Mouse (Mus musculus) intestine, postnatal 0 days (tissue): Measurements from ENCODE around the gene Lmod2. TPM values are rescaled to one million over a fixed set of nuclear protein-coding genes. Genes with fewer than 3 reads are reported as not detected.

ENCODE experiments used
- ATAC-seq: fragments of 200-750 bp; cut with Nextera tagmentation; 2 replicates; pipeline ENCODE4 v1.8.0; 2017; ENCODE audit warnings: mild to moderate bottlenecking, moderate TSS enrichment, moderate library complexity
- H3K27ac ChIP-seq: fragments of 300-500 bp; sonication (generic); 2 replicates; pipeline ENCODE4 v1.5.1; 2014; ENCODE audit warnings: mild to moderate bottlenecking, low read depth, low read length, moderate library complexity
- H3K27me3 ChIP-seq: fragments of 300-500 bp; sonication (generic); replicated peaks from 2 replicates; pipeline ENCODE4 v1.6.1; 2014; ENCODE audit warnings: low read length, mixed read lengths; ENCODE audit not compliant: control insufficient read depth, insufficient read depth
- H3K36me3 ChIP-seq: fragments of 300-500 bp; sonication (generic); 2 replicates; pipeline ENCODE4 v1.6.1; 2014; ENCODE audit warnings: mild to moderate bottlenecking, moderate library complexity; ENCODE audit not compliant: control insufficient read depth, insufficient read depth
- H3K4me1 ChIP-seq: fragments of 300-500 bp; sonication (generic); replicated peaks from 2 replicates; pipeline ENCODE4 v1.6.1; 2014; ENCODE audit warnings: antibody characterized with exemption, low read length, mixed read lengths; ENCODE audit not compliant: control insufficient read depth, insufficient read depth
- H3K4me2 ChIP-seq: fragments of 300-500 bp; sonication (generic); replicated peaks from 2 replicates; pipeline ENCODE4 v1.6.1; 2014; ENCODE audit warnings: low read depth, mild to moderate bottlenecking, moderate library complexity
- H3K4me3 ChIP-seq: fragments of 300-500 bp; sonication (generic); 2 replicates; pipeline ENCODE4 v1.5.1; 2014; ENCODE audit warnings: low read depth, low read length
- H3K9ac ChIP-seq: fragments of 300-500 bp; sonication (generic); 2 replicates; pipeline ENCODE4 v1.6.1; 2014; ENCODE audit warnings: mild to moderate bottlenecking, low read depth, low read length
- H3K9me3 ChIP-seq: fragments of 300-500 bp; sonication (generic); 2 replicates; pipeline ENCODE4 v1.6.1; 2016; ENCODE audit warnings: mixed run types; ENCODE audit not compliant: control insufficient read depth
- CTCF ChIP-seq: sonication (generic); IDR thresholded peaks from 2 replicates; pipeline ENCODE4 v1.5.1; 2016; ENCODE audit warnings: low read depth, mild to moderate bottlenecking, control low read depth, antibody characterized with exemption, moderate library complexity
- WGBS: fragments of 180-500 bp; shearing (Covaris S2); extraction: QIAGEN DNeasy Blood & Tissue Kit; methylation state at CpG from one replicate; pipeline ENCODE4 v1.1.7; 2014; 5-methylcytosine and 5-hydroxymethylcytosine counted together
- polyA plus RNA-seq: library from polyadenylated mRNA; unstranded; fragments of >200 nt; fragmentation: Nextera tagmentation; extraction: Ambion mirVana; gene quantifications from 2 replicates; pipeline ENCODE4 v1.2.1, GENCODE M21; 2015

Gene Lmod2
- polyA plus RNA-seq, 1 experiment from 2014 or later, result not detected

- 85% methylated on average over 5 of the region's 5 CpGs for WGBS
- peak; percentile 46 for TF ChIP-seq CTCF
- Histone ChIP-seq H3K4me2 (no peak overlapping the region), H3K4me1 (no peaks in the 10 kb centered on the region), H3K9me3 (no peaks in the 10 kb centered on the region), H3K27ac (no peak overlapping the region), H3K36me3 (no peaks in the 10 kb centered on the region), H3K27me3 (no peaks in the 10 kb centered on the region), H3K4me3 (no peak overlapping the region), H3K9ac (no peak overlapping the region)
- no peak for ATAC-seq
Observed at GRCm38 (mm10) chr6:24568963-24569362, 28.6 kb upstream of the Lmod2 start.

GRCm38 (mm10) chr6:24569711-24570110 lies 27.9 kb upstream of the Lmod2 start:
- Histone ChIP-seq H3K27me3 (no peaks in the 10 kb centered on the region), H3K36me3 (no peaks in the 10 kb centered on the region), H3K9me3 (no peaks in the 10 kb centered on the region), H3K4me3 (no peak overlapping the region), H3K27ac (no peak overlapping the region), H3K4me1 (no peaks in the 10 kb centered on the region), H3K4me2 (no peak overlapping the region), H3K9ac (no peak overlapping the region)
- no peak for TF ChIP-seq CTCF
- 63% methylated on average over 1 of the region's 1 CpGs for WGBS
- no peak for ATAC-seq

- no peak for ATAC-seq
- no peaks in the 10 kb centered on the region for H3K36me3 ChIP-seq
- no peaks in the 10 kb centered on the region for H3K9me3 ChIP-seq
- no peak for TF ChIP-seq CTCF
- no peak overlapping the region for H3K27ac ChIP-seq
- H3K9ac ChIP-seq, result no peak overlapping the region
- H3K4me3 ChIP-seq, result no peak overlapping the region
- 68% methylated on average over 11 of the region's 11 CpGs for WGBS
- no peaks in the 10 kb centered on the region for H3K27me3 ChIP-seq
- no peak overlapping the region for H3K4me2 ChIP-seq
- no peaks in the 10 kb centered on the region for H3K4me1 ChIP-seq
Observed at GRCm38 (mm10) chr6:24570278-24570677, 27.3 kb upstream of the Lmod2 start.

GRCm38 (mm10) chr6:24571126-24571525 lies 26.4 kb upstream of the Lmod2 start:
- Histone ChIP-seq H3K36me3 (no peaks in the 10 kb centered on the region), H3K4me2 (no peak overlapping the region), H3K27me3 (no peaks in the 10 kb centered on the region), H3K4me3 (no peak overlapping the region), H3K4me1 (no peaks in the 10 kb centered on the region), H3K27ac (no peak overlapping the region), H3K9ac (no peak overlapping the region), H3K9me3 (no peaks in the 10 kb centered on the region)
- ATAC-seq, result no peak
- WGBS, result 51% methylated on average over 6 of the region's 6 CpGs
- TF ChIP-seq CTCF, result no peak

GRCm38 (mm10) chr6:24572431-24572830 lies 25.1 kb upstream of the Lmod2 start:
- Histone ChIP-seq H3K27ac (no peak overlapping the region), H3K4me3 (no peak overlapping the region), H3K27me3 (no peaks in the 10 kb centered on the region), H3K9me3 (no peaks in the 10 kb centered on the region), H3K36me3 (no peaks in the 10 kb centered on the region), H3K4me1 (no peaks in the 10 kb centered on the region), H3K4me2 (no peak overlapping the region), H3K9ac (no peak overlapping the region)
- TF ChIP-seq CTCF, result no peak
- WGBS, result 86% methylated on average over 14 of the region's 14 CpGs
- ATAC-seq, result no peak

GRCm38 (mm10) chr6:24573319-24573718 lies 24.2 kb upstream of the Lmod2 start:
- no peak for ATAC-seq
- H3K9me3 ChIP-seq, result no peaks in the 10 kb centered on the region
- no peak overlapping the region for H3K9ac ChIP-seq
- H3K4me3 ChIP-seq, result no peak overlapping the region
- H3K36me3 ChIP-seq, result no peaks in the 10 kb centered on the region
- no peak overlapping the region for H3K27ac ChIP-seq
- no peak for TF ChIP-seq CTCF
- no peaks in the 10 kb centered on the region for H3K27me3 ChIP-seq
- H3K4me1 ChIP-seq, result no peaks in the 10 kb centered on the region
- H3K4me2 ChIP-seq, result no peak overlapping the region

GRCm38 (mm10) chr6:24583456-24583855 lies 14.1 kb upstream of the Lmod2 start:
- H3K9me3 ChIP-seq, result no peaks in the 10 kb centered on the region
- no peaks in the 10 kb centered on the region for H3K36me3 ChIP-seq
- no peak overlapping the region for H3K27ac ChIP-seq
- TF ChIP-seq CTCF, result no peak
- ATAC-seq, result no peak
- no peaks in the 10 kb centered on the region for H3K27me3 ChIP-seq
- 76% methylated on average over 3 of the region's 3 CpGs for WGBS
- no peaks in the 10 kb centered on the region; the same call in 1 of the 2 replicates for H3K4me1 ChIP-seq
- H3K9ac ChIP-seq, result no peak overlapping the region
- no peak overlapping the region for H3K4me2 ChIP-seq
- no peak overlapping the region for H3K4me3 ChIP-seq
